Mouse (Mus musculus): ENCODE results near the gene Ext2. TPM values are rescaled to one million over a fixed set of nuclear protein-coding genes. Genes with fewer than 3 reads are reported as not detected.

The Ext2 gene
- polyA plus RNA-seq, 1 experiment from 2014 or later = 72.3 TPM

DNA sequence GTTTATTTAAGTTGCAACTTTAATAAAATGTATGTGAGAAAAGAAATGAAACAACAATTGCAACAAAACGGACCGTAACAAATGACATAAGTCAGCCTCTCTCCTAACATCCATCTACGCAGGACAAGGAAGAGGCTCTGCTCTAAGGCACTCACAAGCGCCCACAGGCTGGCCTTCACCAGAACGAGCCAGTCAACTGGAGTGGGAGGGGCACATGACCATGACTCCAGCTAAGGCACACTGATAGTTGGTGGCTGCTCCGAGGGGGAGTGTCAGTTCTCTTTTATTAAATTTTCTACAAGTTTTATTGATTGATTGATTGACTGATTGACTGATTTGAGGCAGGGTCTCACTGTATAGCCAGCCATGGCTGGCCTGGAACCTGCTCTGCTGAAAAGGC is 52.5 kb downstream of the Ext2 start:
- Histone ChIP-seq H3K4me3 (no peak overlapping the region), H3K27me3 (ENCODE audit: low read depth, poor library complexity, severe bottlenecking) (no peaks in the 10 kb centered on the region), H3K36me3 (peaks cover 19% of the 10 kb centered on the region; the same call in 1 of the 2 replicates), H3K4me1 (peaks cover 25% of the 10 kb centered on the region), H3K27ac (replicated peaks) (no peak overlapping the region), H3K9me3 (replicated peaks) (no peaks in the 10 kb centered on the region)
- no peak for DNase-seq (ENCODE audit: low spot score)
- 89% methylated on average over 6 of the region's 6 CpGs for WGBS

DNA sequence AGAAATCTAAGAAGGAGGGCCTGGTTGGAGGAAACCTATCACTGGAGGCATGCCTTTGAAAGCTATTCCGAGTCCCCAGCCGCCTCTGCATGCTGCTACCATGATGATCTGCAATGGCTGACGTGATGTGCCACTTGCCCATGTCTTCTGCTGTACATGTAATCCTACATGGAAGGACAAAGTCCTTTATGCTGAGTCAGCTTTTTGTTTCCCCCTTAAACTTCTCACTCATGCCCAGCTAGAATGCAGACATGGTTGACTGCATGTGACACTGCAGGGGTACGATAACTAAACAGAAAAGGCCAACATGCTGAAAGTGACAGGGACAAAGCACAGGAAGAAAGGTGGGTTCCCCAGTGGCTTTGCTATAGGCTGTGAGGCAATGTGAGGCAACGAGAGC is 56.6 kb downstream of the Ext2 start:
- WGBS = 89% methylated on average over 5 of the region's 5 CpGs

DNA sequence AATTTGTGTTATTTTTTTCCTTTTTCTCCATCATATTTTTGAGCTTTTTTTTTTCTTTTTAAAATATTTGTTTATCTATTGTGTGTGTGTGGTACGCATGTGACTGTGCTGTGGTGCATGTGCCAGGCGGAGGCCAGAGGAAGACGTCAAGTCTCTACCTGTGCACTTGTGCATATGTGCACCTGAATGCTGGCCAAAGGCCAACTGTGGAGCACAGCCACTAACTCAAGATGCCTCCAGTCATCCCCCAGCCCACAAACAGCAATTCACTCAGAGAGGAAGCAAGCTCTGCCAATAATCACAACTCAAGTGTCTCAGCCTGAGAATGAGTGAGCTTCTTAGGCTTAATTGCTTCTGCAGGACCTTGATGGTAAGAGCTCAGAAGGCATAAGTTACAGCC is 58.2 kb downstream of the Ext2 start:
- no peak overlapping the region for H3K4me3 ChIP-seq
- 92% methylated on average over 3 of the region's 3 CpGs for WGBS
- H3K27me3 ChIP-seq (ENCODE audit: low read depth, poor library complexity, severe bottlenecking) = no peaks in the 10 kb centered on the region
- no peaks in the 10 kb centered on the region for H3K9me3 ChIP-seq (replicated peaks)
- peaks cover 30% of the 10 kb centered on the region for H3K36me3 ChIP-seq
- no peak overlapping the region for H3K27ac ChIP-seq (replicated peaks)
- H3K4me1 ChIP-seq = peaks cover 5% of the 10 kb centered on the region
- DNase-seq (ENCODE audit: low spot score) = no peak

More for the DNA sequence above, 56.6 kb downstream of the Ext2 start:
- peaks cover 2% of the 10 kb centered on the region; the same call in 1 of the 2 replicates for H3K4me1 ChIP-seq
- no peaks in the 10 kb centered on the region for H3K9me3 ChIP-seq (replicated peaks)
- H3K36me3 ChIP-seq = peaks cover 32% of the 10 kb centered on the region
- H3K4me3 ChIP-seq = no peak overlapping the region
- no peak for DNase-seq (ENCODE audit: low spot score)
- no peaks in the 10 kb centered on the region for H3K27me3 ChIP-seq (ENCODE audit: low read depth, poor library complexity, severe bottlenecking)
- no peak overlapping the region for H3K27ac ChIP-seq (replicated peaks)

DNA sequence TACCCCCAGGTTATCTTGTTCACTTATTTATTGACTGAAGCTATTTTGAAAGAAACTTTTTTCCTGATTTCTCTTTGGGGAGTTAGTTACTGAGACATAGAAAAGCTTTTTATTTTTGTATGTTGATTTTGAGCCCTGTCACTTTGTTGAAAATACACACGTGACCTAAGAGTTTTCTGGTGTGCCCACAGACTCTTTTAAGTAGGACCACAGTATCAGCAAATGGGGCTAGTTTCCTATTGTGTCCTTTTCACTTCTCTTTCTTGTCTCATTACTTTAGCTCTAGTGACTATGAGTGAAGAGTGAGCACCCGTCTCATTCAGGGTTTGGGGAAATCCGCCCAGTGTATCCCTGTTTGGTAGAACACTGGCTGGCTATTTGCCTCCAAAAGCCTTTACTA is 62.0 kb downstream of the Ext2 start:
- H3K9me3 ChIP-seq (replicated peaks) = no peaks in the 10 kb centered on the region
- no peak overlapping the region for H3K4me3 ChIP-seq
- H3K27me3 ChIP-seq (ENCODE audit: low read depth, poor library complexity, severe bottlenecking) = no peaks in the 10 kb centered on the region
- H3K27ac ChIP-seq (replicated peaks) = no peak overlapping the region
- 61% methylated on average over 3 of the region's 3 CpGs for WGBS
- H3K4me1 ChIP-seq = peaks cover 7% of the 10 kb centered on the region
- peaks cover 13% of the 10 kb centered on the region for H3K36me3 ChIP-seq
- DNase-seq (ENCODE audit: low spot score) = no peak

DNA sequence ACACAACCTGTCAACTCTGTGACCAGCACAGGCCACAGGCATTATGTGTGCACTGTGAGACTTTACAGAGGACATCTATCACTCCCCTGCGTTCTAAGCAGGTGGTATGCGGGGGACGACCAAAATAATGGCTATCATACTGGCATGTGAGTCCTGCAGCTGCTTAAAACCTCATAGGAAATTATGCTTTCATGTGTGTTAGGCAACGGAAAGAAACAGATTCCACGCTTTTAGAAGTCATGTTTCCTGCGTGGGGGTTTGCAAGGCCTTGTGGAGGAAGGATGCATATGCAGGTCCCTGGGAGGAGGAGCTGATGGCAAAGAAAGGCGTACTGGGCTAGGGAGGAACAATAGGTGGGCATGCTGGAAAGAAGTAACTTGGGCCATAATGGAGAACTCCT is 63.2 kb downstream of the Ext2 start:
- no peaks in the 10 kb centered on the region for H3K27me3 ChIP-seq (ENCODE audit: low read depth, poor library complexity, severe bottlenecking)
- H3K4me3 ChIP-seq = no peak overlapping the region
- no peaks in the 10 kb centered on the region for H3K9me3 ChIP-seq (replicated peaks)
- H3K36me3 ChIP-seq = peaks cover 13% of the 10 kb centered on the region
- peaks cover 10% of the 10 kb centered on the region for H3K4me1 ChIP-seq
- H3K27ac ChIP-seq (replicated peaks) = no peak overlapping the region; the same call in 1 of the 2 replicates
- no peak for DNase-seq (ENCODE audit: low spot score)
- WGBS = 79% methylated on average over 7 of the region's 7 CpGs

DNA sequence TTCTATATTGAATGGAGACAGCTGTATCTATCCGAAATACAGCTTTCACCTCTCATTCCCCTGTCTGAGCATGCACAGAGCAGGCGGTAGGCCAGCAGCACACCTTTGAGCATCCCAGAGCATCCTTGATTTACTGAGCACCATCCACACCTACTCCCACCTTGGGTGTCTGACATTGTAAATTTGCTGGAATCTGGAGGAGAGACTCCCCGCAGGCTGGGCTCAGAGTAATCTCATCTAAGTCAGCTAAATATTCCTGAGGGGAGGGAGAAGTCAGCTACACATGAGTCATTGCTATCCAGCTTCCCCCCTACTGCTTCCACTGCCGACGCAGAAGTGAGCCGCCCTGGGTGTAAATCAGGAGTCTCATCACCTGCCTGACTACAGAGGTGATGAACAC is 64.1 kb downstream of the Ext2 start:
- H3K27ac ChIP-seq (replicated peaks) = no peak overlapping the region

DNA sequence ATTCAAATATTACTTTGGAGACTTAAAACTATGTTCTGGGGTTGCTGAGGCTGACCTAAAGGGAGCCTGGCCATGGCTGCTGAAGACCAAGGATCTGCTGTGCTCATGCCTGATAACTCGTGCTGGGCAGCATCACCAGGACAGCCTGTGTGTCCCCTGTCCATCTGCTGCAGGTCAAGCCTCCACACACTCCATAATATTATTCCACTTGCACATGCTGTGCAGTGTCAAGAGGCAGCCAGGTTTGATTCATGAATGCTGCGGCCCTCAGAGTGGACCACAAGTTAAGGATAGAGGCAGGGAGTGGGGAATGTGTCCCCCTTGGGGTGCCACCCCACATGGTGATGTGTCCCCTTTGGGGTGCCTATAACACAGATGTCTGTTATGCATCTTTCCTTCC is 68.0 kb downstream of the Ext2 start:
- Histone ChIP-seq H3K4me3 (no peak overlapping the region), H3K36me3 (no peaks in the 10 kb centered on the region), H3K9me3 (replicated peaks) (no peaks in the 10 kb centered on the region), H3K4me1 (peaks cover 12% of the 10 kb centered on the region), H3K27ac (replicated peaks) (no peak overlapping the region), H3K27me3 (ENCODE audit: low read depth, poor library complexity, severe bottlenecking) (no peaks in the 10 kb centered on the region)
- 77% methylated on average over 2 of the region's 2 CpGs for WGBS
- DNase-seq (ENCODE audit: low spot score) = no peak

More for the DNA sequence above, 64.1 kb downstream of the Ext2 start:
- peaks cover 14% of the 10 kb centered on the region for H3K4me1 ChIP-seq
- 83% methylated on average over 6 of the region's 6 CpGs for WGBS
- H3K4me3 ChIP-seq = no peak overlapping the region
- H3K36me3 ChIP-seq = peaks cover 13% of the 10 kb centered on the region
- no peaks in the 10 kb centered on the region for H3K9me3 ChIP-seq (replicated peaks)
- no peaks in the 10 kb centered on the region for H3K27me3 ChIP-seq (ENCODE audit: low read depth, poor library complexity, severe bottlenecking)
- DNase-seq (ENCODE audit: low spot score) = no peak

DNA sequence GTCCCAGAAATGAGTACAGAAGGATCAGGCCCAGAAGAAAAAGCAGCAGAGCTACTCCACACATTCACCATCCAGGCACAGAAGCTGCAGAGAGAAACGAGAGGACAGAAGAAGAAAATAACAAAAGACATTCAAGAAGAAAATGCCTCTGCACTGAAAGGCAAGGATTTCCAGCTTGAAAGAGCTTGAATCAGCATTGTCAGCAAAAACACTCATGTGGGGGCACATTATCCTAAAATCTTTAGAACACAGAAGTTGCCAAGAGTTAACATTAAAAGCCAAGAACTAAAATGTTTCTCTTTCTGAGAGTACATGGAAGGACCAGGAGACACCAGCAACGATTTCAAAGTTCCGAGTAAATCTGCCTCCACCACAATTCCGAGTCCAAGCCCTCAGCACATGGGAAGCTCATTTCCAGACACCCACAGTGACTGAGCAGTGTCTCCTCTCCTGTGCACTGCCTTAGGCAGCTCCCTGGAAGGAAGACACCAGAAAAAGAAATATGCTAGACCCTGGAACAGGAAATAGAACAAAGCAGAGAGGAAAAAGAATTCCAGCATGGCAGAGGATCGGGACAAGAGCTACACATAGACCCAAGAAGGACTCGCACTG is 69.1 kb downstream of the Ext2 start:
- Histone ChIP-seq H3K36me3 (no peaks in the 10 kb centered on the region), H3K9me3 (replicated peaks) (no peaks in the 10 kb centered on the region), H3K27ac (replicated peaks) (no peak overlapping the region), H3K4me3 (no peak overlapping the region), H3K4me1 (peaks cover 8% of the 10 kb centered on the region; the same call in 1 of the 2 replicates), H3K27me3 (ENCODE audit: low read depth, poor library complexity, severe bottlenecking) (no peaks in the 10 kb centered on the region)
- WGBS = 71% methylated on average over 6 of the region's 6 CpGs
- no peak for DNase-seq (ENCODE audit: low spot score)

DNA sequence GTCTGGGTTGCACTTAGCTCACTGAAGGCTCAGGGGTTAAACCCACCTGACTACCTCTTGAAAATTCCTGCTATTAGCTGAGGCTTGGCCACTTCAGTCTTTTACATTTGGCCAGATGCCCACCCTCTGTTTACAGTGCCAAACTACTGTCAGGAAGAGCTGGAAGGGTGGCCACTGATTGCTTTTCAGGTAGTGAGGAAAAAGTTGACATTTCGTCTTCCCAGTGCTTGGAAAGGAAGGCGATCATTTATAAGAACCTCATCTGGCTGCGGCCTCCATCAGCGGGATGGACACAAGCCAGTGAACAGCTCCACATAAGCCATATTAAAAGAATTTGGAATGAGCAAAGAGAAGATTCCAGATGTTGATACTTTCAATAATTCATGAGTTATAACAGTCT is 72.7 kb downstream of the Ext2 start:
- 96% methylated on average over 4 of the region's 4 CpGs for WGBS
- DNase-seq (ENCODE audit: low spot score) = no peak
- no peaks in the 10 kb centered on the region for H3K9me3 ChIP-seq (replicated peaks)
- H3K27me3 ChIP-seq (ENCODE audit: low read depth, poor library complexity, severe bottlenecking) = no peaks in the 10 kb centered on the region
- no peak overlapping the region for H3K4me3 ChIP-seq
- no peaks in the 10 kb centered on the region for H3K36me3 ChIP-seq
- peaks cover 26% of the 10 kb centered on the region for H3K4me1 ChIP-seq
- no peak overlapping the region for H3K27ac ChIP-seq (replicated peaks)

DNA sequence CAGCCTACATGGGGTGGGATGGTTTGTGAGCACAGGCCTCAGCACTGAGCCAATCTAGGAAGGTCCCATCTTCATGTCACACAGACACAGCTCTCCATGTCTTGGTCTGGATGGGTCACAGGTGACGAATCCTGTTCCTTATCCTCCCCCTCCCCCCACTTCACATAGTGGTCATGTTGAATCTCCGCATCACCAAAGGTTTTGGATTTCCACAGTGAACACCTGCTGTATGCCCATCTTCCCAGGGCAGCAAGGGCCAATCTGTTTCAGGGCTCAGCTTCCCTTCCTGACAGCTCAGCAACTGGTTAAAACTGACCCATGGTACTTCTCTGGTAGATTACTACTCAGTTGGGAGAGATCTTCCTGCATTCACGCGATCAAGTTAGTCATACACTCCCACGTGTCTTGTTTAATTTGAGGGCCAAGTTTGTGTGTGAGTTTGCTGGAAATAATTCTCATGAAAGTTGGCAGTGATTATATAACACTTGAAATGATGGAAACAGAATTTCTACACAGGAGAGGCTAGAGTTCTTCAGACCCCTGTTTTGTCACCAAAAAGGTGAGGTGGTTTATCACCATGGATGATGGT is 74.7 kb downstream of the Ext2 start:
- DNase-seq (ENCODE audit: low spot score) = no peak
- 91% methylated on average over 5 of the region's 5 CpGs for WGBS
- no peak overlapping the region for H3K4me3 ChIP-seq
- H3K27ac ChIP-seq (replicated peaks) = no peak overlapping the region
- H3K36me3 ChIP-seq = no peaks in the 10 kb centered on the region
- no peaks in the 10 kb centered on the region for H3K9me3 ChIP-seq (replicated peaks)
- peaks cover 26% of the 10 kb centered on the region for H3K4me1 ChIP-seq
- no peaks in the 10 kb centered on the region for H3K27me3 ChIP-seq (ENCODE audit: low read depth, poor library complexity, severe bottlenecking)

DNA sequence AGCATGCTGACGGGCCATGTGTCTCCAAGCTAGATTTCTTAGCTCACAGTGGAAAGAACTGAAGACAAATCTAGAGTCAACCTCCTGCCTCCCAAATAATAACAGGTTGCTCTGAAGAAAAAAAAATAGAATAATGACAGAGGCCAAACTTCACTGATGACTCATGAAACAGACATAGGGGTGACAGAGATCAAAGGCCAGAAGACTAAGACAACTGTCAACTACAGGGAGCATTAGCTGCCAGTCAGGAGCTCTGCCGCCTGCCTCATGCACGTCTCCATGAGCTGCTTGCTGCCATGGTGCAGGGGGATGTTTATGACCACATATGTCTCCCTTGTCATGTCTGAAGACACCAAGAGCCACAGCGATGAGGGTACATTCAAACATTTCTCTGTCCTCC is 75.7 kb downstream of the Ext2 start:
- 91% methylated on average over 4 of the region's 4 CpGs for WGBS
- peaks cover 30% of the 10 kb centered on the region for H3K4me1 ChIP-seq
- H3K27ac ChIP-seq (replicated peaks) = no peak overlapping the region
- no peaks in the 10 kb centered on the region for H3K36me3 ChIP-seq
- no peak for DNase-seq (ENCODE audit: low spot score)
- no peaks in the 10 kb centered on the region for H3K9me3 ChIP-seq (replicated peaks)
- H3K27me3 ChIP-seq (ENCODE audit: low read depth, poor library complexity, severe bottlenecking) = no peaks in the 10 kb centered on the region
- H3K4me3 ChIP-seq = no peak overlapping the region

DNA sequence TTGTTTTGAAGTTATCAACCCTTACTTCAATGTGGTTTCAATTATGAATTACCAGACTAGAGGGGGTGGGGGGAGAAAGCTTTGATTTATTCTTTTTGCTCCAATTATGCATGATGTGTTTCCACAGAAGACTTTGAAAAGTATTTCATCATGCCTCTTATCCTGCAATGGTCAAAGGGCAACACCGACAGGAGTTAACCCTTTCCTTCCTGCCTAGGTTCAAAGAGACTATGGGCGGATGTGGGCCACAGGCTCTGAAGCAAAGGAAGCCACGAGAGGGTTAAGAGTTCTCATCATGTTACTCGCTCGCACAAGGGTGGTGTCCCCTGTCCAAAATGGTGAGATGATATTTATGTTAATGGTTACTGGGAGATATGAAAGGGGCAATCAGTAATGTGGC is 76.2 kb downstream of the Ext2 start:
- no peaks in the 10 kb centered on the region for H3K36me3 ChIP-seq
- no peak for DNase-seq (ENCODE audit: low spot score)
- H3K4me3 ChIP-seq = no peak overlapping the region
- H3K27ac ChIP-seq (replicated peaks) = no peak overlapping the region
- WGBS = 76% methylated on average over 5 of the region's 5 CpGs
- peaks cover 32% of the 10 kb centered on the region for H3K4me1 ChIP-seq
- H3K27me3 ChIP-seq (ENCODE audit: low read depth, poor library complexity, severe bottlenecking) = no peaks in the 10 kb centered on the region
- no peaks in the 10 kb centered on the region for H3K9me3 ChIP-seq (replicated peaks)

DNA sequence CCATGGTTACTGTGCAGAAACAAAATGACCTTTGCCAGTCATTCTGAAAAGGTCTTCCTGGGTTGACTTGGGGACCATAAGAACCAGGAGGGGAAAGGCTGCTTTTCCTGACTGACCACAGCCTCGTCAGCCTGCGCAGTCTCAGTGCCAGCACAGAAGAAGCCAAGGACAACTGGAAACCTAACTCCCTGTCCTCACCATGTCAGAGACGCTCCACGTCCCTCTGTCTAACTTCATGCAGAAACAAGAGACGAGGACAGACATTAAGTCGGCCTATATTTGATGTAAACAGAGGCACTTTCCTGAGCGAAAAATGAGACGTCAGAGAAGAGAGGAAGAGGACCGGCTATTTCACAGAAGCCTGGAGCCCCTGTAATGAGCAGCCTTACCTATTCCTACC is 76.6 kb downstream of the Ext2 start:
- H3K4me1 ChIP-seq = peaks cover 35% of the 10 kb centered on the region
- H3K27me3 ChIP-seq (ENCODE audit: low read depth, poor library complexity, severe bottlenecking) = no peaks in the 10 kb centered on the region
- H3K27ac ChIP-seq (replicated peaks) = no peak overlapping the region
- WGBS = 84% methylated on average over 9 of the region's 9 CpGs
- no peak for DNase-seq (ENCODE audit: low spot score)
- no peaks in the 10 kb centered on the region for H3K9me3 ChIP-seq (replicated peaks)
- H3K36me3 ChIP-seq = no peaks in the 10 kb centered on the region
- no peak overlapping the region for H3K4me3 ChIP-seq
